Mouse (Mus musculus) limb, embryonic 12.5 days (tissue): ENCODE results near the gene F7. TPM values are rescaled to one million over a fixed set of nuclear protein-coding genes. Genes with fewer than 3 reads are reported as not detected.

Experiments
- ATAC-seq: fragments of 200-750 bp; cut with Nextera tagmentation; 2 replicates; pipeline ENCODE4 v1.8.0; 2017; ENCODE audit warnings: low read depth, moderate TSS enrichment; ENCODE audit not compliant: insufficient number of reproducible peaks, insufficient read depth, low FRiP score, low TSS enrichment
- H3K27ac ChIP-seq: fragments of 300-500 bp; sonication (generic); 2 replicates; pipeline ENCODE4 v1.5.1; 2016; ENCODE audit warnings: mild to moderate bottlenecking, moderate library complexity
- H3K27me3 ChIP-seq: fragments of 300-500 bp; sonication (generic); 2 replicates; pipeline ENCODE4 v1.6.1; 2016; ENCODE audit warnings: mild to moderate bottlenecking, moderate library complexity
- H3K36me3 ChIP-seq: fragments of 300-500 bp; sonication (generic); 2 replicates; pipeline ENCODE4 v1.6.1; 2016; ENCODE audit warnings: mild to moderate bottlenecking, moderate library complexity
- H3K4me1 ChIP-seq: fragments of 300-500 bp; sonication (generic); replicated peaks from 2 replicates; pipeline ENCODE4 v1.6.1; 2016
- H3K4me2 ChIP-seq: fragments of 300-500 bp; sonication (generic); 2 replicates; pipeline ENCODE4 v1.6.1; 2016; ENCODE audit warnings: mild to moderate bottlenecking, moderate library complexity
- H3K4me3 ChIP-seq: fragments of 300-500 bp; sonication (generic); replicated peaks from 2 replicates; pipeline ENCODE4 v1.5.1; 2016; ENCODE audit warnings: mild to moderate bottlenecking
- H3K9ac ChIP-seq: fragments of 300-500 bp; sonication (generic); replicated peaks from 2 replicates; pipeline ENCODE4 v1.6.1; 2016; ENCODE audit warnings: mild to moderate bottlenecking, moderate library complexity
- H3K9me3 ChIP-seq: fragments of 300-500 bp; sonication (generic); 2 replicates; pipeline ENCODE4 v1.6.1; 2016; ENCODE audit warnings: mild to moderate bottlenecking, moderate library complexity
- WGBS: fragments of 180-500 bp; shearing (Covaris S2); methylation state at CpG from one replicate; pipeline ENCODE4 v1.1.7; 2016; 5-methylcytosine and 5-hydroxymethylcytosine counted together
- polyA plus RNA-seq: library from polyadenylated mRNA; unstranded; fragments of >200 nt; fragmentation: Nextera tagmentation; extraction: Ambion mirVana; gene quantifications from 2 replicates; pipeline ENCODE4 v1.2.1, GENCODE M21; 2016

F7 gene
- polyA plus RNA-seq = not detected in 2 replicates

- H3K9me3 ChIP-seq = no peaks in the 10 kb centered on the region
- H3K27me3 ChIP-seq = no peaks in the 10 kb centered on the region
- no peaks in the 10 kb centered on the region for H3K36me3 ChIP-seq
- no peak within 1 kb of the TSS for H3K4me3 ChIP-seq
- 0 out of 2 replicates have a peak, but pooled peaks cover 5% of the 10 kb centered on the region for H3K4me1 ChIP-seq
- no peak; the same call in 1 of the 2 replicates for ATAC-seq
- no peak within 1 kb of the TSS for H3K4me2 ChIP-seq
- H3K9ac ChIP-seq = no peak within 1 kb of the TSS
- no peak within 1 kb of the TSS for H3K27ac ChIP-seq
- WGBS = 60% methylated on average over 10 of the region's 10 CpGs
Observed at GRCm38 (mm10) chr8:13025487-13026224, at the start of gene F7. Gene F7 (plus strand): TSS chr8:13026034.

GRCm38 (mm10) chr8:12976290-12976689 lies 49.5 kb upstream of the F7 start:
- H3K4me1 ChIP-seq = peaks cover 7% of the 10 kb centered on the region; the same call in 1 of the 2 replicates
- no peak overlapping the region for H3K27ac ChIP-seq
- H3K36me3 ChIP-seq = peaks cover 25% of the 10 kb centered on the region
- H3K27me3 ChIP-seq = no peaks in the 10 kb centered on the region
- 86% methylated on average over 11 of the region's 11 CpGs for WGBS
- 0 out of 2 replicates have a peak, but pooled peaks cover 3% of the 10 kb centered on the region for H3K9me3 ChIP-seq
- peak overlapping the region; percentile 13; the same call in 1 of the 2 replicates for H3K9ac ChIP-seq
- no peak overlapping the region for H3K4me3 ChIP-seq
- no peak for ATAC-seq
- H3K4me2 ChIP-seq = no peak overlapping the region

GRCm38 (mm10) chr8:12976723-12977122 lies 49.1 kb upstream of the F7 start:
- Histone ChIP-seq H3K9ac (peak overlapping the region; percentile 13; the same call in 1 of the 2 replicates), H3K36me3 (peaks cover 25% of the 10 kb centered on the region), H3K9me3 (0 out of 2 replicates have a peak, but pooled peaks cover 7% of the 10 kb centered on the region), H3K27ac (no peak overlapping the region), H3K27me3 (no peaks in the 10 kb centered on the region), H3K4me3 (no peak overlapping the region), H3K4me1 (peaks cover 7% of the 10 kb centered on the region; the same call in 1 of the 2 replicates), H3K4me2 (no peak overlapping the region)
- no peak for ATAC-seq
- 58% methylated on average over 5 of the region's 5 CpGs for WGBS

- Histone ChIP-seq H3K4me1 (peaks cover 7% of the 10 kb centered on the region; the same call in 1 of the 2 replicates), H3K36me3 (peaks cover 25% of the 10 kb centered on the region), H3K4me2 (no peak overlapping the region), H3K4me3 (no peak overlapping the region), H3K9ac (no peak overlapping the region), H3K9me3 (0 out of 2 replicates have a peak, but pooled peaks cover 11% of the 10 kb centered on the region), H3K27ac (no peak overlapping the region), H3K27me3 (no peaks in the 10 kb centered on the region)
- no peak for ATAC-seq
- WGBS = 77% methylated on average over 12 of the region's 12 CpGs
Observed at GRCm38 (mm10) chr8:12977325-12977724, 48.5 kb upstream of the F7 start.

- 49% methylated on average over 2 of the region's 2 CpGs for WGBS
- no peaks in the 10 kb centered on the region for H3K27me3 ChIP-seq
- H3K4me1 ChIP-seq = peaks cover 7% of the 10 kb centered on the region; the same call in 1 of the 2 replicates
- ATAC-seq = peak; percentile 9; the same call in 1 of the 2 replicates
- 0 out of 2 replicates have a peak, but pooled peaks cover 11% of the 10 kb centered on the region for H3K9me3 ChIP-seq
- peaks cover 20% of the 10 kb centered on the region for H3K36me3 ChIP-seq
- H3K4me3 ChIP-seq = no peak overlapping the region
- H3K27ac ChIP-seq = no peak overlapping the region
- H3K4me2 ChIP-seq = no peak overlapping the region
- H3K9ac ChIP-seq = no peak overlapping the region
Observed at GRCm38 (mm10) chr8:12978308-12978707, 47.5 kb upstream of the F7 start.

GRCm38 (mm10) chr8:12978726-12979125 lies 47.1 kb upstream of the F7 start:
- H3K4me3 ChIP-seq = no peak overlapping the region
- peaks cover 7% of the 10 kb centered on the region; the same call in 1 of the 2 replicates for H3K4me1 ChIP-seq
- H3K36me3 ChIP-seq = peaks cover 20% of the 10 kb centered on the region
- H3K9ac ChIP-seq = no peak overlapping the region
- H3K27ac ChIP-seq = no peak overlapping the region
- 18% methylated on average over 5 of the region's 5 CpGs for WGBS
- no peak overlapping the region for H3K4me2 ChIP-seq
- no peaks in the 10 kb centered on the region for H3K27me3 ChIP-seq
- ATAC-seq = peak; percentile 83
- 0 out of 2 replicates have a peak, but pooled peaks cover 11% of the 10 kb centered on the region for H3K9me3 ChIP-seq

- peaks cover 6% of the 10 kb centered on the region for H3K36me3 ChIP-seq
- peaks cover 4% of the 10 kb centered on the region; the same call in 1 of the 2 replicates for H3K4me1 ChIP-seq
- H3K27ac ChIP-seq = no peak overlapping the region
- H3K4me3 ChIP-seq = no peak overlapping the region
- H3K4me2 ChIP-seq = no peak overlapping the region
- H3K9ac ChIP-seq = no peak overlapping the region
- ATAC-seq = no peak
- H3K9me3 ChIP-seq = 0 out of 2 replicates have a peak, but pooled peaks cover 11% of the 10 kb centered on the region
- WGBS = 79% methylated on average over 18 of the region's 18 CpGs
- no peaks in the 10 kb centered on the region for H3K27me3 ChIP-seq
Observed at GRCm38 (mm10) chr8:12983681-12984467, 42.0 kb upstream of the F7 start.

- Histone ChIP-seq H3K4me3 (no peak overlapping the region), H3K27me3 (no peaks in the 10 kb centered on the region), H3K9me3 (0 out of 2 replicates have a peak, but pooled peaks cover 11% of the 10 kb centered on the region), H3K4me1 (no peaks in the 10 kb centered on the region), H3K27ac (no peak overlapping the region), H3K9ac (no peak overlapping the region), H3K36me3 (peaks cover 6% of the 10 kb centered on the region), H3K4me2 (no peak overlapping the region)
- ATAC-seq = no peak
- WGBS = 87% methylated on average over 17 of the region's 17 CpGs
Observed at GRCm38 (mm10) chr8:12984601-12985243, 41.1 kb upstream of the F7 start.

- no peak overlapping the region for H3K27ac ChIP-seq
- no peak overlapping the region for H3K4me3 ChIP-seq
- 0 out of 2 replicates have a peak, but pooled peaks cover 11% of the 10 kb centered on the region for H3K9me3 ChIP-seq
- no peaks in the 10 kb centered on the region for H3K27me3 ChIP-seq
- no peak for ATAC-seq
- peaks cover 6% of the 10 kb centered on the region for H3K36me3 ChIP-seq
- H3K4me2 ChIP-seq = no peak overlapping the region
- H3K4me1 ChIP-seq = no peaks in the 10 kb centered on the region
- WGBS = 85% methylated on average over 13 of the region's 13 CpGs
- no peak overlapping the region for H3K9ac ChIP-seq
Observed at GRCm38 (mm10) chr8:12985259-12985658, 40.6 kb upstream of the F7 start.

- ATAC-seq = no peak
- H3K27me3 ChIP-seq = no peaks in the 10 kb centered on the region
- no peaks in the 10 kb centered on the region for H3K4me1 ChIP-seq
- H3K4me2 ChIP-seq = no peak overlapping the region
- H3K9me3 ChIP-seq = no peaks in the 10 kb centered on the region
- peaks cover 12% of the 10 kb centered on the region for H3K36me3 ChIP-seq
- H3K9ac ChIP-seq = no peak overlapping the region
- WGBS = 75% methylated on average over 8 of the region's 8 CpGs
- no peak overlapping the region for H3K4me3 ChIP-seq
- no peak overlapping the region for H3K27ac ChIP-seq
Observed at GRCm38 (mm10) chr8:12987571-12987970, 38.3 kb upstream of the F7 start.
